Mouse (Mus musculus) ZHBTc4 (cell line): Measurements from ENCODE around the gene Pik3ip1.

Source experiments
- DNase-seq: peaks from one replicate; pipeline ENCODE4 v3.0.0-alpha.2; 2011; ENCODE audit warnings: low read depth, low spot score

Pik3ip1 gene

GRCm38 (mm10) chr11:3335651-3336216, 5.5 kb downstream of the Pik3ip1 start:
- peak; percentile 70 for DNase-seq

DNA sequence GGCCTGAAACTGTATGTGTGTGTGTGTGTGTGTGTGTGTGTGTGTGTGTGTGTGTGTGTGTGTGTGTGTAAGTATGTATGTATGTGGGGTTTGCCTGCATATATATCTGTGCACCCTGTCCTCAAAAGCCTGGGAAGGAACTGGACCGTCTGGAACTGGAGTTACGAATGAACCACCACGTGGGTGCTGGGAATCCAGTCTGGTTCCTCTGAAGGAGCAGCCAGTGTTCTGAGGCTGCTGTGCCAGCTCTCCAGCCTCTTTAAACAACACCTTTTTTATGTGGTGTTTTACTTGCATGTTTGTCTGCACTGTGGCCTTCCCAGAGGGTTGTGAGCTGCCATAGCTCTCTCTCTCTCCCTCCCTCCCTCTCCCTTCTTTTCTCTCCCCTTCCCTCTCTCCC, 6.4 kb downstream of the Pik3ip1 start:
- no peak for DNase-seq

- peak; percentile 73 for DNase-seq
Measured at GRCm38 (mm10) chr11:3337173-3337955, 7.2 kb downstream of the Pik3ip1 start.

- DNase-seq: no peak
Measured at GRCm38 (mm10) chr11:3337961-3338360, 7.8 kb downstream of the Pik3ip1 start.

DNA sequence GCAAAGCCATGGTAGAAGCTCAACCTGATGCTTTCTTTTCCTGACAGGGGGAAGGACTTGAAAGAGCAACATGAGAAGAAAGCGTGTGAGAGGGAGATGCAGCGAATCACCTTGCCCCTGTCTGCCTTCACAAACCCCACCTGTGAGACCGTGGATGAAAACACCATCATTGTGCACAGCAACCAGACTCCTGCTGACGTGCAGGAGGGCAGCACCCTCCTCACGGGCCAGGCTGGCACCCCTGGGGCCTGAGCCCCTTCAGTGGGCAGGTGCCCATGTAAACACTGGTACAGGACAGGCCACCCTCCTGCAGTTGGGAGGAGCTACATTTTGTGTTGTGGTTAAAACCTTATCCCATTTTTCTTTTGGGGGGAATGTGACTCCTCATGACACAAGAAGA, 11.3 kb downstream of the Pik3ip1 start:
- no peak for DNase-seq

DNA sequence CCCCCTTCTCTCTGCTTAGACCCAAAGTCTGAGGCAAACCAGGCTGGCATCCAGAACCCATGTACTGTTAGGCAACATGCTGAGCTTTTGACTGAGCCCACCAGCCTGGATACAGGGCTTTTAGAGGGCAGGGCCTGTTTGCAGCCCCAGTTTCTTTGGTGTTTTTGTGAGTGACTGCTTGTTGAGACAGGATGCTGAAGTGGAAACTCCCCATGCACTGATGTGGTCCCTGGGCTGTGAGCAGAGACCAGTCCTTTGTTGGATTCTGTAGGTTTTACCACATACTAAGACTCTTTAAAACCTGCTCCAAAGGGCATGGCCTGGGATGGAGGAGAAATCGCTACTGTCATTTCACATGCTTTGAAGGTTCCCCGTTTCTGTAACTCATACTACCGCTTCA, 14.7 kb downstream of the Pik3ip1 start:
- no peak for DNase-seq

- DNase-seq: no peak
Measured at GRCm38 (mm10) chr11:3346351-3346750, 16.1 kb downstream of the Pik3ip1 start.

DNA sequence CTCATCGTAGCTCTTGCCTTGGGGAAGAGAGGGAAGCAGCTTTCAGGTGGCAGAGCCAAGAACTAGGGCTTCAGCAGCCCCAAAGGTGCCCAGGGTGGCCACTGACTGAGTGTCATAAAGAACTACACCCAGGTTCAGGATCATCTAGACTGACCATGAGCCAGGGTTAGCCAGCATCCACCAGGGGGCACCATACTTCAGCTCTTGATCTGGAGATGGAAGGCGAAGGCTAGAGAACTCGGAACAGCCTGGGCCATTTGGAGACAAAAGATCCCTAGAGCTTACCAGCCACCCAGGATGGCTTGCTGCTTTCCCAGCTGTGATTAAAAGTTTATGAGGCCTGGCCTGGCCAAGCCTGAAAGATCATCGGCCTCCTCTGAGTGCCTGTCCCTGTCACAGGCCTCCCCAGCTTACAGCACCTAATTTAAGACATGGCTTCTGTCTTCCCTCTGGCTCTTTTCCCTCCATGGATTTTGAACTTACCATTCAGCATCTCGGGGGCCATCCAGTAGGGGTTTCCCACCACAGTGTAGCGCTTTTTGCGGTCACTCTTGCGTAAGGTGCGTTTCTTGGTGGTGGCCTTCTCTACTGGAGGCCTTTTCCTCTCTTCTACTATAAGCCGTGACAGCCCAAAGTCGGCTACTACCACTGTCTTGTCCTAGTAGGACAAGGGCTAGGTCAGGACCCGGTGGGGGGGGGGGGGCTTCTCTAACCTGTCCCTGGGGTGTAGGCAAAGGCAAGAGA, 17.1 kb downstream of the Pik3ip1 start:
- peak; percentile 93 for DNase-seq

DNA sequence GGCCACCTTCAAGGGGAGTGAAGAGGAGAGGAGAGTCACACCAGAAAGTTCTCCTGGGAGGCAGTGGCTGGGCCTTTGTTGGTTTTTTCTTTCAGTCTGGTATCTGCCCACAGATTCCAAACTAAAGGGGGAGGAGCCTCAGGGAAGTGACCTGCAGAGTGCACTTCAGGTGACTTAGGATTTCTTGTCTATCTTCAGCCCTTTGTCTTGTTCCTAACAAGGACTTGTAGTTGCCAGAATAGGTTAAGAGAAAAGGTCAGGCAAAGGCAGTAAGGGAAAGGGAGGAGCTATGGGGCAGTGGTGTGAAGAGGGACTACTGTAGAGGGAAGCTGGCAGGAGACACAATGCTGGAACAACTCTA, 17.6 kb downstream of the Pik3ip1 start:
- peak; percentile 74 for DNase-seq

- DNase-seq: peak; percentile 96
Measured at GRCm38 (mm10) chr11:3348576-3349342, 18.6 kb downstream of the Pik3ip1 start.

- no peak for DNase-seq
Measured at GRCm38 (mm10) chr11:3349343-3349695, 19.1 kb downstream of the Pik3ip1 start.

GRCm38 (mm10) chr11:3352131-3352530, 21.9 kb downstream of the Pik3ip1 start:
- DNase-seq: no peak

DNA sequence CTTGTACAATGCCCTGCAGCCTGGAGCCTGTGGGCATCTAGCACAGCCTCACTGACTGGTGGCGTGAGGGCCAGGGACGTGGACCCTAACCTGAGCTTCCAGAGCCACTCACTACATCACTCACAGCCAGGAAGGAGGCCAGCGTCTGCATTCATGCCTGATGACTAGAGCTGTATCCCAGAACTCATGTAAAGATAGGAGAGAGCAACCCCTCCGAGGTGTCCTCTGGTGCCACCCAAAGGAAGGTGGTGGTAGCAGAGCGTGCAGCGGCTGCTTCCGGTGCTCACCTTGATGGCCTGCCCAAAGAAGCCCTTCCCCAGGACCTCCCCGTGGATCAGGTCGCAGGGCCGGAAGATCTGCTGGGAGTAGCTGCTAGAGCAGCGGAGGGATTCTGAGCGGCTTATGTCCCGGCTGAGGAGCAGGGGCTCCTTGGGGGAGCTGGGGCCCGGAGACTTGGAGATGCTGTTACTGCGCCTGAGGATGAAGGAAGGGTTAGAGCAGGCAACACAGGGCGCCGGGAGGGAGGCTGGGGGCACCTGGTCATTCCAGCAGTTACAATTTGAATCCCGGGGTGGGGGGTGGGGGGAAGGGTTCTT, 22.9 kb downstream of the Pik3ip1 start:
- DNase-seq: peak; percentile 86

- DNase-seq: no peak
Measured at GRCm38 (mm10) chr11:3362854-3363253, 32.7 kb downstream of the Pik3ip1 start.

DNA sequence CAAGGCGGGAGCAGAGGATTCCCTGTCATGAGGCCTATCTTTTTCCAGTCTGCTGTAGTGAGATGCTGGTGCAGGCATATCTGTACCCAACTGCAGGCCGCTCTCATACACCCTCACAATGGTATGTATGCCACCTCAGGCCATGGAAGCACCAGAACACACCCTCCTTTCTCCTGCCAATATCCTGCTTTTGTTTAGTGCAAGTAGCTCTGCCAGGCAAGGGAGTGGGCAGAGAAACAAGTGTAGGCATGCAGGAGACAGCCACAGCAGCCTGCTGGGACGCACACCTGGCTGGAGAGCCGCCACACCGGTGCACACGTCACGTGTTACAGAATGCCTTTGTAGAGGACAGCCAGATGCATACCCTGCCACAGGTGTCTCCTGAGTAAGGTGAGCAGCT, 36.2 kb downstream of the Pik3ip1 start:
- no peak for DNase-seq

DNA sequence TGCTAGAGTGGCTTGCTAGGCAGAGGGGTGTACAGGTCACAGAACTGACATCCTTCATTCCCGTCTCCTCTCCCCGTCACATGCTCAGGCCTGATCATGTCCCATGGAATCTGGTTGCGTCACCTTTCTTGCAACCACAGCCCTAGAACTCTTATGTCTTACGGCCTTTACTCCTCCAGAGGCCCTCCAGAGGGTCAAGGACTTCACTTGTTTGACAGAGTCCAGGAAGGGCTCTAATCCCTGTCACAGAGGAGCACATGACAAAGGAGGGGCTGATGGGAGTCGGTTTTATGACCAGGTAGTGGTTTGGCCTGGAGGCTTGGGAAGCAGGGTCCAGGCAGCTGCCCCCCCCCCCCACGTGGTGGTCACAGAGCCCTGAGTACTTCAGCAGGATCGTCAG, 38.8 kb downstream of the Pik3ip1 start:
- peak; percentile 37 for DNase-seq

- peak; percentile 49 for DNase-seq
Measured at GRCm38 (mm10) chr11:3369449-3369848, 39.2 kb downstream of the Pik3ip1 start.

- peak; percentile 81 for DNase-seq
Measured at GRCm38 (mm10) chr11:3370162-3370561, 40.0 kb downstream of the Pik3ip1 start.

- DNase-seq: peak; percentile 94
Measured at GRCm38 (mm10) chr11:3370928-3371598, 40.9 kb downstream of the Pik3ip1 start.

DNA sequence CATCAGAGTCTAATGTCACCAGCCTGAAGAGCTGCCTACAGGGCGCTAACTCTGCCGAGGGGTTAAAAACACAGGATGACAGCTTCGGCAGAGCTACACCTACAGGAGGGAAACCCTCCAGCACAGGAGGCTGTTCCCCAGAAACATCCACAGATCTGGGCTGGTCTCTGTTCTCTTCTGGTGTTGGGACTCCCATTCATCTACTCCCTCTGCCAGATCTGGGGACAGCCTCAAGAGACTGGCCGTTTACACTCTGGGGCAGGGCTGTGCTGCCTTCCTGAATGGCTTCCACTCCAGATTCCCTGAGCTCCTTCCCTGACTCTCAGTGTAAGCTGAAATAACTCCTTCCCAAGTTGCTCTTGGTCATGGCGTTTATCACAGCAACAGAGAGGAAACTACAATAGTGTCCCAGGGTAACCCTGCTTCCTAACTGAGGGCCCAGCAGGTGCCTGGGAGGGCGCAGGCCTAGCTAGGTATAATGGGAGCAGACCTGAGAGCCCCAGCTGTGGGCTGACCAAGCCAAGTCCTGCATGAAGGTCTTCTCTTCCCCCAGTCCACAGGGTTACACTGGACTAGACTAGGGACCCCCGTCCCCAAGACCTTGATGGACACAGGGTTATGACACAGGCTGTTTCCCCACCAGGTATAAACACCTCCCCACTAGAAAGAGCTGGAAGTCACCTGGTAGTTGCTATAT, 41.5 kb downstream of the Pik3ip1 start:
- no peak for DNase-seq
